Mouse (Mus musculus): ENCODE data around the gene Lbp.

Gene Lbp

GRCm38 (mm10) chr2:158306696-158307049 is 380 bp downstream of the Lbp start:
- in situ Hi-C loops (cut with MseI, MboI), result no loop called here

GRCm38 (mm10) chr2:158308276-158308675 is 2.0 kb downstream of the Lbp start:
- in situ Hi-C loops (cut with MseI, MboI), result no loop called here

GRCm38 (mm10) chr2:158313089-158313488 is 6.8 kb downstream of the Lbp start:
- in situ Hi-C loops (cut with MseI, MboI), result loop anchor here in 1 of 2 experiments (10.0 kb wide), 1 partner anchor 108 kb away; no protein-coding TSS in a partner anchor

- in situ Hi-C loops (cut with MseI, MboI), result loop anchor here in 1 of 2 experiments (10.0 kb wide), 1 partner anchor 112 kb away; no protein-coding TSS in a partner anchor
These were observed 10.1 kb downstream of the Lbp start for GRCm38 (mm10) chr2:158316371-158316770.

GRCm38 (mm10) chr2:158317026-158317425 is 10.7 kb downstream of the Lbp start:
- in situ Hi-C loops (cut with MseI, MboI), result loop anchor here in 1 of 2 experiments (10.0 kb wide), 1 partner anchor 112 kb away; no protein-coding TSS in a partner anchor

GRCm38 (mm10) chr2:158321596-158321995 is 15.3 kb downstream of the Lbp start:
- in situ Hi-C loops (cut with MseI, MboI), result no loop called here

DNA sequence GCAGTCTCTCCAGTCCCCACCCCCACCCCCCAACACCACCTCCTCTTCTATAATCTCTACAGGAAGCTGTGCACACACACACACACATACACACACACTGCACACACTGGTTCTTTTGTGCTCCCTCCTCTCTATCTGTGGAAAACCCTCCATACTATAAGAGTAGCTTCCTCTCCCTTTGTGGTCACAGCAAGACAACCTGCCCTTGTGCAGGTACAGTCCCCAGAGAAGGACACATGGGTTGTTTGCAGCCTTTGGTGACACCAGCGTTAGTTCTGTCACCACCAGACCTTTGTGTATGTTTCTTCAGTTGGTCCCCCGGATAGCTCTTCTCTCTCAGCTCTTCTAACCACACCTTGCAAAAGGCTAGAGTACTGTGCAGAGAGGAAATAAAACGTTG is 16.6 kb downstream of the Lbp start:
- in situ Hi-C loops (cut with MseI, MboI), result no loop called here

GRCm38 (mm10) chr2:158324531-158325190 is 18.4 kb downstream of the Lbp start:
- in situ Hi-C loops (cut with MseI, MboI), result no loop called here

DNA sequence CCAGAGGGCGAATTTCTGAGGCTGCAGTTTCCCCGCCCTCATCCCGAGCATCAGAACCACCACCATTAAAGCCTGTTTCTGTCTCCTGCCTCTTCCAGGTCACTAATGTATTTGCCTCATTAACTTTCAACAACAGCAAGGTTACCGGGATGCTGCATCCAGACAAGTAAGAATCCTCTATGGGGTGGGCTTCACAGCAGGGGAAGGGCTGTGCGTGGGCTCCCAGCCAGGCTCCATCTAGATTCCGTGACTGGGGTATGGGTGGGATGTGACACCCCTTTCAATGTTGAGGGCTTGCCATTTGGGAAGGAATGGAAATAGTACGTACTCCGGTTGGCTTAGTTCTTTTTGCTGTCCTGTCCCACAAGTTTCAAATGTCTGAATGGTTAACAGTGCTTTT is 19.3 kb downstream of the Lbp start:
- in situ Hi-C loops (cut with MseI, MboI), result no loop called here

GRCm38 (mm10) chr2:158334356-158334755 is 28.1 kb downstream of the Lbp start:
- in situ Hi-C loops (cut with MseI, MboI), result no loop called here

- in situ Hi-C loops (cut with MseI, MboI), result loop anchor here in 1 of 2 experiments (5.0 kb wide), 1 partner anchor 130 kb away; no protein-coding TSS in a partner anchor
These were observed 31.4 kb downstream of the Lbp start for GRCm38 (mm10) chr2:158337698-158338097.

DNA sequence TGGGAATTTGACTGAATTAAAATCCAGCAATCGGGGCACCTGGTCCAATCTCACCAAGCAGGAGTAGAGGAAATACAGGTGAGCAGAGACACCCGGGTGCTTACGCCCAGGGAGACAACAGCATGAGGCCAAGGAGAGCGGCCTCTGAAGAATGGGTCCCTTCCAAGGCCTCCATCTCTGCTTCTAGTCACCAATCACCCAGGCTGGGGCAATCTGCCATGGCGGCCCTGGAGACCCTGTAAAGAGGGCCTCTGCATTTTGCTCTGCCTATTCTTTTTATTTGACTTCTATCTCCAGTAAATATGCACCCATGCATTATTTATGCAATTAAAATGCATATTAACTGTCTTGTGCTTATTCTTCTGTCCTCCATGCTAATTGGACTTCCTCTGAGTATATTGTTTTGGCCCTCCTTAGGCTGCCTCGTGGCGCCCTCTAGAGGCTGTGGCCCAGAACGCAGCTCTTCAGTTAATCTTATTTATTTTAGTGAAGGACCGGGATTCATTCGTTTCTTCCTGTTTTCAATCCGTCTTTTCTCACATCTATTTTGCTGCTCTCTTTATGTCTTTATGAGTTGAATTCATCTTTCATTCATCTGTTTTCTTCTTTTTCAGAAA is 33.8 kb downstream of the Lbp start:
- in situ Hi-C loops (cut with MseI, MboI), result loop anchor here (5.0 to 10.0 kb wide), 2 partner anchors 55 to 133 kb away; no protein-coding TSS in a partner anchor

DNA sequence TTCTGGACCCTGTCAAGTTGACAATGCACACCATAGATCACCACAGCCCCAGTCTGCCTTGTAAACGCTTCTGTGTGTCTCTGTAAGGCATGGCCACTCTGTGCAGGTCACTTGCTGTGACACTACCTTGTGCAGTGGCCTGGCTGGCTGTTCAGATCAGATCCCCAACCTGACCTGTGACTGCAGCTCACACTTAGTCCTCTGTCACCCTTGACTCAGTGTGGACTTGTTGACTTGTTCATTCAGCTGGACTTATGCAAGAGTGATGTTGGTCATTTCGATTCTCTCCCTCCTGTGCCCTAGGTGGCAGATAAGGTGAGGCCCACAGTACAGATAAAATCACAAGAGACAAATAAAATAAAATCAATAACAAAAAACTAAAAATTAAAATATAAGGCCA is 35.0 kb downstream of the Lbp start:
- in situ Hi-C loops (cut with MseI, MboI), result loop anchor here in 1 of 2 experiments (5.0 to 10.0 kb wide), 2 partner anchors 57 to 134 kb away; no protein-coding TSS in a partner anchor

DNA sequence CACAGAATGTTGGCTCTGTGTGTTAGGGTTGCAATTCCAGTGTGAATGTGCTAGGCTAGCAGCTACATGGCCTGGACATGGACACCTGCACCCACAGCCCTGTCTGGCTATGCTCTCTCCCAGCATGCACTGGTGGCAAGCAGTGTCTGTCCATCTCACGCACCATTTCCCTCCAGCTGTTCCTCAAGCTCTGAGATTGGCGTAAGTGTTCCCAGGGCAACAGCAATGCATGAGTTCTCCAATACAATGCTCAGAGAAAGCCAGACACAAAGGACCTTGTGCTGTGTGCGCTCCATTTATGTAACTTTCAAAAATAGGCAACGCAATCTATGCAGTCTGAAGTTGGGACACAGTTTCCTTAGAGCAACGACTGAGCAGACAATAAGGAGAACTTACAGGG is 37.2 kb downstream of the Lbp start:
- in situ Hi-C loops (cut with MseI, MboI), result loop anchor here in 1 of 2 experiments (5.0 to 10.0 kb wide), 2 partner anchors 59 to 136 kb away; no protein-coding TSS in a partner anchor

GRCm38 (mm10) chr2:158346467-158346866 is 40.2 kb downstream of the Lbp start:
- in situ Hi-C loops (cut with MseI, MboI), result loop anchor here in 1 of 2 experiments (10.0 kb wide), 1 partner anchor 62 kb away; no protein-coding TSS in a partner anchor

DNA sequence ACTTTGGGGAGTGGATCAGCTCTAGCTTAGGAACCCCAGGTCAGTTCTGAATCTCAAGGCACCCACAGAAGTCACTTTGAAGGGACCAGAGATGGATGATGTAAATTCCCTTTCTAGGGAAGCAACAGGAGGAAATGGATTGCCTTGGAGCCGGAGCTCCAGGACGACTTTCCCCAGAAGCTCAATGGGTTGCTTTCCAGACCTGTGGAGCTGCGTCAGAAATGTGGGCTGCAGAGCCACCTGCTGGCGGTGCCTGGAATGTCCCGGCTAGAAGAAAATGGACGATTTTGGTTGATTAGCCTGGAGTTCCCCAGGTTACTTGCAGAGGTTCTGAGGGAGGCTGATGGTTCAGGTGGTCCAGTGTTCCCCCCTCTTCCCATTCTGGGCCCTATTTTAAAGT is 41.6 kb downstream of the Lbp start:
- in situ Hi-C loops (cut with MseI, MboI), result loop anchor here in 1 of 2 experiments (10.0 kb wide), 1 partner anchor 63 kb away; no protein-coding TSS in a partner anchor

DNA sequence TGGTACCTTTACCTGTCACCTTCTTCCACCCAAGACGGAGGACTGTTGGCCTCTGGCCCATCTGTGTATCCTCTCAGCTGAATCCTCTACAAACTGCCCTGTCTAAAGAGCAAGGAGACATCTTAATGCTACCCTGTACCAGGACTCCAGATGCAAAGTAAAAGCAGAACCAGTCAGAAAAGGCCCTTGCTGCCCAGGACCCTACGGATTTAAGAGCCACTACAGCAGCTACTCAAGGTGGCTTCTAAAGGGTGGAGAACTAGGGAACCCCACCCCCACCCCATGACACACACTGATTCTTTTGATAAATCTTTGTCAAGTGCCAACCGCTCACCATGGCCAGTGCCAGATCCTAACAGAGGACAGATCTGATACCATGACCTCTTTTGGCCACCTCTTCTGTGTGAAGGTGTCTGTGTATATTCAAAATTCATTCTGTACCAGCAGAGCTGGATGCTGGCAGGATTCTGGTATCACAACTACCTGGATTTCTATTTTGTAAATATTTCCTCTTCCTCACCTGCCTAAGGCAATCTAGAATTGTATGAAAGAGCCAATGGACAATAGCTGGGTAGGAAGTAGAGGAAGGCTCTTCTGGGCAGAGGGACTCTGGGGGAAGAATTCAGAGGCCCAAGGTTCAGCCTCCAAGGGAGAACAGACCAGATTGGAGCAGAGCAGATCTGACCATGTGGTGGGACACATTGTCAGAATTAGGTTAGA is 46.7 kb downstream of the Lbp start:
- in situ Hi-C loops (cut with MseI, MboI), result no loop called here

- in situ Hi-C loops (cut with MseI, MboI), result no loop called here
These were observed 48.2 kb downstream of the Lbp start for GRCm38 (mm10) chr2:158354348-158355114.

DNA sequence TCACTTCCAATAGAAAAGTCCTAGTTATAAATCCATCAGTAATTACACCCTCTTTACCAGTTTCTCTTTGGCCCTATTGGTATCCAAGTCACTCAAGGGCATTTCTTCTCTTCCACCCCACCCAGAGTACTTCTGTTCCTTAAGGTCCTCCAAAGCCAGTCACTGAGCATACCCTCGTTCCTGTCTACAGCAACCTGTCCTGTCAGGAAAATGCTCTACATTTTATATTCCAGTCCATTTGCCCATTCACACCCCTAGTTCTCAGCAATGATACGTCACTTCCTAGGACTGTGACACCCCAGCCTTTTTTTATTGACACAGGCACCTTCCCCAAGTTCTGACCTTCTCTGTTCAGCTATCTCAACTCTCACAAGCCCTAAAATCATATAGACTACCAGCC is 48.9 kb downstream of the Lbp start:
- in situ Hi-C loops (cut with MseI, MboI), result no loop called here

DNA sequence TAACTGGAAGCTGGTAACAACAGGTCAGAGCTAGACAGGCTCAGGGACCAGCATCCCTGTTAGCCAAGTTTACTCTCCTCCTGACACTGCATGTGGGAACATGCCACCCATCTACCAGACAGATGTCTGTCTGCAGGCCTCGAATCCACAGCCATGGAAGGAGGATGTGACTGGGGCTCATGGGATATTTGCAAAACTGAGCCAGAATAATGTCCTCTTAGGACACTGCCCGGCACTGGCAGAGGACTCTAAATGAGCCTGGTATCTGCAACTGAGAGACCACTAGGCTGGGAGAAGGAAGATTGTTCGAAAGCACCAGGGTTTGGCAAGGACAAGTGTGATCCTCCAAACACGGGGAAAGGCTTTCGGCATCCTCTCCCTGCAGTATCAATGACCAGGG is 49.8 kb downstream of the Lbp start:
- in situ Hi-C loops (cut with MseI, MboI), result no loop called here

Data from mouse trophoblast stem cell (cell line).